Mouse (Mus musculus): Measurements from ENCODE around the gene N4bp2l1. TPM values are rescaled to one million over a fixed set of nuclear protein-coding genes. Genes with fewer than 3 reads are reported as not detected.
"Not testable (repeated sequence)": the region's sequence is repeated elsewhere in the genome, so short reads cannot be mapped to it uniquely, and the experiment has no call there.

Gene N4bp2l1
- polyA plus RNA-seq (2015; fragmentation: Nextera tagmentation; extraction: Ambion mirVana), result 3.1 and 3.5 TPM in 2 replicates

DNA sequence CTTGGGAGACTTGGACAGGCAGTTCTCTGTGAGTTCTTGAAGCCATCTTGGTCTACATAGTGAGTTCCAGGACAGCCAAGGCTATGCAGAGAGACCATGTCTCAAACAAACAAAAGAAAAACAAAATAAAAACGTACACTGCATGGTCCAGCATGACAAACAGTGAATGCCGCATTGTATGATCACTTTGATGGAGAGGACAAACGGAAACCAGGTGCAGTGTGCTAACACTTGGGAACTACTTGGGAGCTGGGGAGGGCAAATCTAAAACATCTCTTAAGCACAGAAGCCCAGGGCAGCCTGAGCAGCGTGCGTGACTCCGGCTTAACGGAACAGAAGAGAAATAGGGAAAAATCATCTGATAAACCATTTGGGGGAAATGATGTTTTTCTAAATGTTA is at the start of gene N4bp2l1:
Gene N4bp2l1 (minus strand): TSS at position 101 of the 400 bp plus-strand sequence.
- Histone ChIP-seq H3K4me1 (peaks cover 24% of the 10 kb centered on the region), H3K9me3 (no peaks in the 10 kb centered on the region), H3K4me2 (no peak within 1 kb of the TSS), H3K27ac (replicated peaks) (no peak within 1 kb of the TSS), H3K27me3 (replicated peaks) (peaks cover 23% of the 10 kb centered on the region), H3K9ac (no peak within 1 kb of the TSS), H3K4me3 (no peak within 1 kb of the TSS), H3K36me3 (peaks cover 6% of the 10 kb centered on the region; the same call in 1 of the 2 replicates)
- WGBS, result 86% methylated on average over 7 of the region's 7 CpGs
- ATAC-seq (ENCODE audit: extremely low read depth, insufficient number of reproducible peaks, low FRiP score, low TSS enrichment), result no peak

DNA sequence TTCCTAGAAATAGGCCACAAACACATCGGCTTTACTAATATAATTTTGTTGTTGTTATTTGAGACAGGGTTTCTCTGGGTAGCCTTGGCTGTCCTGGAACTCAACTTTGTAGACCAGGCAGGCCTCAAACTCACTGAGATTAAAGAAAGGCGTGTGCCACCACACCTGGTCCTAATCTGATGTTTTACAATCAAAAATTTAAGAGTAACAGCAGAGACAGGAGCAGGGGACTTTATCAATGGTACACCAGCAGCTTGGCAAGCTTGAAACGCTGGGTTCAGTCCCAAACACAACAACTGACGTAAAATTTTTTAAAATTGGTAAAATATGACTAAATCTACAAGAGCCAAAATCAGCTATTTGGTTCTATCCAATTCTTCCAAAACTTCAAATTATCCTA is 47.9 kb upstream of the N4bp2l1 start:
- no peak for ATAC-seq (ENCODE audit: extremely low read depth, insufficient number of reproducible peaks, low FRiP score, low TSS enrichment)
- peaks cover 82% of the 10 kb centered on the region for H3K36me3 ChIP-seq
- H3K9me3 ChIP-seq, result no peaks in the 10 kb centered on the region
- no peak overlapping the region for H3K4me2 ChIP-seq
- no peaks in the 10 kb centered on the region for H3K27me3 ChIP-seq (replicated peaks)
- H3K4me1 ChIP-seq, result no peaks in the 10 kb centered on the region
- no peak overlapping the region for H3K9ac ChIP-seq
- 86% methylated on average over 4 of the region's 4 CpGs for WGBS
- no peak overlapping the region for H3K4me3 ChIP-seq
- no peak overlapping the region for H3K27ac ChIP-seq (replicated peaks)

DNA sequence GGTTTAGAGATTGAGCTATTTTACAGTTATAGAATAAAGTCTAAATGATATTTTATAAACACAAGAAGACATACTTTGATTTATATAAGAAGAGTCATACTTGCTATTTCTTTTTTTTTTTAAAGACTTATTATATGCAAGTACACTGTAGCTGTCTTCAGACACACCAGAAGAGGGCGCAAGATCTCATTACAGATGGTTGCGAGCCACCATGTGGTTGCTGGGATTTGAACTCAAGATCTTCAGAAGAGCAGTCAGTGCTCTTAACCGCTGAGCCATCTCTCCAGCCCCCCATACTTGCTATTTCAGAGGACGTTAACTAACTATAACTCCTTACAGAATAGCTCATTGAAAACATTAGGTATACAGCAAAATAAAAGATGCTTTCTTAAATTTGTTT is 46.4 kb upstream of the N4bp2l1 start:
- not testable (repeated sequence) for H3K27ac ChIP-seq (replicated peaks); H3K27me3 ChIP-seq (replicated peaks); ATAC-seq (ENCODE audit: extremely low read depth, insufficient number of reproducible peaks, low FRiP score, low TSS enrichment); H3K4me2 ChIP-seq; H3K4me3 ChIP-seq; H3K9ac ChIP-seq; H3K9me3 ChIP-seq; H3K4me1 ChIP-seq
- H3K36me3 ChIP-seq, result peaks cover 72% of the 10 kb centered on the region
- WGBS, result 92% methylated on average over 4 of the region's 4 CpGs

DNA sequence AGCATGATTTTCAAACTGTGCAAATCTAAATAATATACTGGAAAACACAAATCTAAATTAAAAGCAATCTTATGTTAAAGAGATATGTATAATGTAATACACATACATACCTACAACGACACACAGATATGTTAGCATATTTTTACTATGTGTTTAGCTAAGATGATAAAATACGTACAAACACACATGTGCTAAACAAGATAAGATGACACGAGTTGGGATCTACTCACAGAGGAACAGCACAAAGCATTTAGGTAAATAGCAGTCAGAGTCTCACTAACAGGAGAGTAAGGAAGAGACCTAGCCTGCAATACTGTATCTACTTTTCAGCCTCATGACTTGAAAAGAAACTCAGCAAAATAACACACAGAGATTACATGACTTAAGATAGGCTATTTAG is 44.5 kb upstream of the N4bp2l1 start:
- Histone ChIP-seq H3K9ac (no peak overlapping the region), H3K36me3 (peaks cover 77% of the 10 kb centered on the region)

DNA sequence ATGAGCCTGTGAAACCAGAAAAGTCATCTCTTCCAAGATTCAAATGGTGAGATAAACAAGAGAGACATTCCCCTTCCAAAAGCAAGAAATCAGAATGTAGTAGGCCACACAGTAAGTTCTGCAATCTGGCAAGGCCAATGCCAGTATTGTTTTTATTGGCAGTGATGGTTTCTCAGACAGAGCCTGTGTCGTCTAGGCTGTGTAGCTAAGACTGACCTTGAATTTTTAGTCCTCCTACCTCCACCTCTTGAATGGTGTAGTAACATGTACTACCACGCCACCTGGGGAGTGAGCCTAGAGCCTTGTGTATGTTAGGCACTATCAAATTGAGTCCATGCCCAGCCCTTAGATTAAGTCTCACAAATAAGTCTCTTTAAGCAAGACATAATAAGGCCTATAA is 32.7 kb upstream of the N4bp2l1 start:
- H3K27me3 ChIP-seq (replicated peaks), result no peaks in the 10 kb centered on the region
- 69% methylated on average over 2 of the region's 2 CpGs for WGBS
- H3K4me3 ChIP-seq, result no peak overlapping the region
- H3K27ac ChIP-seq (replicated peaks), result no peak overlapping the region
- peaks cover 47% of the 10 kb centered on the region for H3K36me3 ChIP-seq
- no peak overlapping the region for H3K4me2 ChIP-seq
- no peak overlapping the region for H3K9ac ChIP-seq
- H3K4me1 ChIP-seq, result peaks cover 8% of the 10 kb centered on the region
- no peak for ATAC-seq (ENCODE audit: extremely low read depth, insufficient number of reproducible peaks, low FRiP score, low TSS enrichment)
- H3K9me3 ChIP-seq, result no peaks in the 10 kb centered on the region

More for the DNA sequence above, 44.5 kb upstream of the N4bp2l1 start:
- no peaks in the 10 kb centered on the region for H3K4me1 ChIP-seq
- no peak overlapping the region for H3K4me3 ChIP-seq
- WGBS, result 73% methylated on average over 3 of the region's 3 CpGs
- no peaks in the 10 kb centered on the region for H3K9me3 ChIP-seq
- H3K4me2 ChIP-seq, result no peak overlapping the region
- no peak for ATAC-seq (ENCODE audit: extremely low read depth, insufficient number of reproducible peaks, low FRiP score, low TSS enrichment)
- no peak overlapping the region for H3K27ac ChIP-seq (replicated peaks)
- H3K27me3 ChIP-seq (replicated peaks), result no peaks in the 10 kb centered on the region

DNA sequence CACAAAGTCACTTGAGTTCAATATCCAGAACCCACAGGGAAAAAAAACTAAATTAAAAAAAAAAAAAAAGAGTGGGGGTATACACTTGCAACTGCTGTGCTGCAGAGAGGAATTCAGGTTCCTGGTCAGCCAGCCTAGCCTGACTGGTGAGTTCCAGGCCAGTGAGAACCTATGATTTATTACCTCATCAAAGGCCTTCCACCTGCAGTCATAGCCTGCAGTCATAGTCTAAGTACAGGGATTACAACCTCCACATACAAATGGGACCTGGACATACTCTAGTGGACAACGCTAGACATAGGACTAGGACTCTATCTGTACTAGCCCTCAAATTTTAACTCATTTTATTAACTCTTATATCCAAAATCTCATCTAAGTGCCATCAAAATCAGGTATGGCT is 32.3 kb upstream of the N4bp2l1 start:
- WGBS, result 94% methylated on average over 1 of the region's 1 CpGs

DNA sequence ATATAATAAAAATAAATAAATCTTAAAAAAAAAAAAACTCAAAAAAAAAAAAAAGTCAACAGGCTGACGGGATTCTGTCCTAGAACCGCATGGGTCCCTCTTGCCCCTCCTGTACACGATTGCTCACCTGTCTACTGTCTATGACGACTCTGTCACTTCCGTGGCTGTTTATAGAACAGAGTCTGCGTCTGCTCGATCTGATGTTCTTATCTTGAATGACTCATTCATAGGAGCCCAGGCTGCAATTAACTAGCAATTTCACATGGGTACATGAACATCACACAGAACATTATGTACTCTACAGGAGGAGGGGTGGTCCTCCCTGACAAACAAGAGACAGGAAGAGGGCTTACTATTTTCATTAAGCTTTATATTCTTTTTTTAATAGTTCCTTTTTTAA is 28.5 kb upstream of the N4bp2l1 start:
- Histone ChIP-seq H3K4me2 (no peak overlapping the region), H3K27me3 (replicated peaks) (no peaks in the 10 kb centered on the region), H3K36me3 (peaks cover 33% of the 10 kb centered on the region), H3K4me1 (peaks cover 24% of the 10 kb centered on the region), H3K27ac (replicated peaks) (no peak overlapping the region), H3K9me3 (no peaks in the 10 kb centered on the region), H3K4me3 (no peak overlapping the region), H3K9ac (no peak overlapping the region)
- 30% methylated on average over 7 of the region's 7 CpGs for WGBS
- ATAC-seq (ENCODE audit: extremely low read depth, insufficient number of reproducible peaks, low FRiP score, low TSS enrichment), result no peak

More for the DNA sequence above, 32.3 kb upstream of the N4bp2l1 start:
- no peak overlapping the region for H3K9ac ChIP-seq
- H3K4me2 ChIP-seq, result no peak overlapping the region
- peaks cover 8% of the 10 kb centered on the region for H3K4me1 ChIP-seq
- no peak overlapping the region for H3K27ac ChIP-seq (replicated peaks)
- peaks cover 47% of the 10 kb centered on the region for H3K36me3 ChIP-seq
- H3K27me3 ChIP-seq (replicated peaks), result no peaks in the 10 kb centered on the region
- no peak overlapping the region for H3K4me3 ChIP-seq
- no peak for ATAC-seq (ENCODE audit: extremely low read depth, insufficient number of reproducible peaks, low FRiP score, low TSS enrichment)
- H3K9me3 ChIP-seq, result no peaks in the 10 kb centered on the region

DNA sequence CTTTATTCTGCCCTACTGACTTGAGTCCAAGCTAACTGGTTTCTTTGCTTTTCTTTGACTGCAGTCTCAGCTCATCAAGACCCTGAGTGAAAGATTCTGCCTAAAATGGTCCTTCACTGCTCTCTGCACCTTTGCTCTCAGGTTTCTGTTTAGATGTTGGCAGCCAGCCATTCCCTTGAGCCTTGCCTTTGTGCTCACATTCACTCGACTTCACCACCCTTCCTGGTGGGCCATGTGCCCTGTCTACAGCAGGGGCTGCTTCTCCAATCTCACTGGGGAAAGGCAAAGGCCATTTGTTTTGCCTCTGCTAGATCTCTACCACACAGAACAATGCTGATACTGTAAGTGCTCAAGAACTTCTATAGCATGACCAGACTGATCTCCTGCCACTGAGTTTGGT is 25.8 kb upstream of the N4bp2l1 start:
- Histone ChIP-seq H3K27me3 (replicated peaks) (no peaks in the 10 kb centered on the region), H3K4me3 (no peak overlapping the region), H3K9ac (no peak overlapping the region), H3K4me2 (no peak overlapping the region), H3K27ac (replicated peaks) (peak overlapping the region; percentile 24; the same call in 1 of the 2 replicates), H3K36me3 (peaks cover 33% of the 10 kb centered on the region), H3K4me1 (peaks cover 24% of the 10 kb centered on the region), H3K9me3 (no peaks in the 10 kb centered on the region)
- WGBS, result 17% methylated on average over 1 of the region's 1 CpGs
- no peak for ATAC-seq (ENCODE audit: extremely low read depth, insufficient number of reproducible peaks, low FRiP score, low TSS enrichment)

DNA sequence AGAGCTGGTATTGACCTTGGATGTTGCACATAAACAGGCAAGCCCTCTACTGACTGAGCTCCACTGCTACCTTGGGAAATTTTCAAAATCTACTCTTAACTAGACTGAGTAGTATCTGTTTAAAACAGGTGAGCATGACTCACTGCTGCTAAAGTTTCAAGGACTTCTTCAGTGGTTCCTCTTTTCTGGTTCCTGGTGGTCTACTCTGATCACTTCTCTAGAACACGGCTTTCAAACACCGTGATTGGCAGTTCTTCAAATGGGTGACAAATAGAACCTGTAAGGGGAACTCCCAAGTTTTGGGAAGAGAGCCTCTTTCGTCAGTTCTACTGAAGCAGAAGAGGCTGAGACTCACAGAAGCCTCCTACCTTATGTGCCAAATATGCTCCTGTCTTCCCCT is 24.6 kb upstream of the N4bp2l1 start:
- no peak for ATAC-seq (ENCODE audit: extremely low read depth, insufficient number of reproducible peaks, low FRiP score, low TSS enrichment)
- Histone ChIP-seq H3K27me3 (replicated peaks) (no peaks in the 10 kb centered on the region), H3K9ac (no peak overlapping the region), H3K4me1 (peaks cover 24% of the 10 kb centered on the region), H3K36me3 (peaks cover 30% of the 10 kb centered on the region), H3K9me3 (no peaks in the 10 kb centered on the region), H3K27ac (replicated peaks) (no peak overlapping the region), H3K4me3 (no peak overlapping the region), H3K4me2 (no peak overlapping the region)
- WGBS, result 84% methylated on average over 3 of the region's 3 CpGs

DNA sequence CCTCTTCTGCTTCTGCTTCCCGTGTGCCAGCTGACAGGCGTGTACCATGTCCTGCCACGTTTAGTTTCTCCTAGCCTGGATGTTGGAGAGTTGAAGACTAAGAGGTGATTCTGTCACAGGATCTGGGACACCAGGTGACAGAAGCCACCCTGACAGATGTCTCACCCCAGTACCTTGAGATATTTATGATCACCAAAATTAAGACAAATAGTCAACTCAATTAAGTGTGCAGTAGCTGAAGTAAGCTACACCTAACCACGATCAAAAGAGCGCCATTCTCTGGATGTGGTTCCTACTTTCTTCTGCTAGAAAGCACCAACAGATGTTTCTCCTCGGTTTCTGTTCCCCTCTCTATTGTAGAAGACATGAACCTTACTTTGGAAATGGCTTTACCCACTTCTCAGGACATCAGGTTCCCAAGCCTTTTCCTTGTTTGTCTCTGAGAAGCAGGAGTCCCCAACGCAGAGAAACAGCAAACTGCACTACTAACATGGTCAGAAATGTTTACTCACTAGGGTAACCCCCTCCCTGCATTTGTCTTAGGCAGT is 23.7 kb upstream of the N4bp2l1 start:
- WGBS, result 86% methylated on average over 7 of the region's 7 CpGs
- no peaks in the 10 kb centered on the region for H3K9me3 ChIP-seq
- H3K27me3 ChIP-seq (replicated peaks), result no peaks in the 10 kb centered on the region
- ATAC-seq (ENCODE audit: extremely low read depth, insufficient number of reproducible peaks, low FRiP score, low TSS enrichment), result no peak
- H3K27ac ChIP-seq (replicated peaks), result no peak overlapping the region
- H3K4me2 ChIP-seq, result no peak overlapping the region
- no peak overlapping the region for H3K4me3 ChIP-seq
- no peak overlapping the region for H3K9ac ChIP-seq
- H3K4me1 ChIP-seq, result peaks cover 18% of the 10 kb centered on the region
- peaks cover 31% of the 10 kb centered on the region for H3K36me3 ChIP-seq

DNA sequence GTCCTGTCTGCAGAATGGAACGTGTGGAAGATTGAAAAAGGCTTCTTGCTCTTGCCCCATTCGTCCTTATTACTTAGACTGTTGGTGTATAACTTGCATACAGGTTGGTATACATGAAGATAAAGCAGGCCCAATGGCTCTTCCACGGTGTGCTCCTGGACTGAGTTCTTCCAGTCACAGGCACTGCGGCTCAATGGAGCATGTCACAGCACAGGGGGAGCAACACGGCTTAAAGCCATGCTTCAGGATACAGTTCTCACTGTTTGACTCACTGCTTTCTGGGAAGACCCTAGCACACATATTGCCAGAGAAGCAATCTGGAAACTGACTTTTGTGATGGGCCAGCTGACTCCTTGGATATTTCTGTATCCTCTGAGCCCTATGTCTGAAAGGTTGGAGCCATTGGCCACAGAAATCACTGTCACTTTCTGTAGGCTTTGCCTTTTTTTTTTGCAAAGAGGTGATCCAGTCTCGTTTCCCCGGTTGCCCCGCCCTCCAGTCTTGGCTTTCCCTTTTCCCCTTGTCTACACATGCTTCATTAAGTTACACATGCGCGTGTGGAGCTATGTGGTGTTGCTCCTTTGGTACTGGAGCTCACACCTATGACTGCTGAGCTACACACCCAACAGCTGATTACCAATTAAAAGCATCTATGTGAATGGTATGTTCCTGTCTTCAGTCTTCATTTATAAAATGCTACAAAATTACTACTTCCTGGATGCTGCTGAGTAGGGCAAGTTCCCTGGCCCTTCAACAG is 21.8 kb upstream of the N4bp2l1 start:
- 88% methylated on average over 10 of the region's 10 CpGs for WGBS
- Histone ChIP-seq H3K9ac (no peak overlapping the region), H3K36me3 (peaks cover 14% of the 10 kb centered on the region), H3K27ac (replicated peaks) (no peak overlapping the region), H3K27me3 (replicated peaks) (no peaks in the 10 kb centered on the region), H3K4me3 (no peak overlapping the region), H3K4me1 (peaks cover 15% of the 10 kb centered on the region), H3K9me3 (no peaks in the 10 kb centered on the region), H3K4me2 (no peak overlapping the region)
- no peak for ATAC-seq (ENCODE audit: extremely low read depth, insufficient number of reproducible peaks, low FRiP score, low TSS enrichment)

DNA sequence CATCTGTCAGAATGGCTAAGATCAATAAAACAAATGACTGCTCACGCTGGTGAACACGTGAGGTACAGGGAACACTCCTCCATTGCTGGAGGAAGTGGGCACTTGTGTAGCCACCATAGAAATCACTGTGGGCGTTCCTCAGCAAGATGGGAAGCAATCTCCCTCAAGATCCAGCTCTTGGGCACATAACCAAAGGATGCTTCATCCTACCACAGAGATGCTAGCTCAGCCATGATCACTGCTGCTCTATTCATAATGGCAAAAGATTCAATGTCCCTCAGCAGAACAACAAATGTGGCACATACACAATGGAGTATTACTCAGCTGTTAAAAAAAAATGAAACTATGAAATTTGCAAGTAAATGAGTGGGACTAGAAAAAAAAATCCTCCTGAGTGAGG is 19.7 kb upstream of the N4bp2l1 start:
- ATAC-seq (ENCODE audit: extremely low read depth, insufficient number of reproducible peaks, low FRiP score, low TSS enrichment), result no peak
- no peak overlapping the region for H3K4me3 ChIP-seq
- 74% methylated on average over 3 of the region's 3 CpGs for WGBS
- H3K27ac ChIP-seq (replicated peaks), result no peak overlapping the region
- no peaks in the 10 kb centered on the region for H3K4me1 ChIP-seq
- H3K9me3 ChIP-seq, result no peaks in the 10 kb centered on the region
- peaks cover 8% of the 10 kb centered on the region for H3K36me3 ChIP-seq
- no peak overlapping the region for H3K4me2 ChIP-seq
- H3K27me3 ChIP-seq (replicated peaks), result no peaks in the 10 kb centered on the region
- no peak overlapping the region for H3K9ac ChIP-seq

Measured in heart, embryonic 13.5 days (tissue).